Mouse (Mus musculus) splenic B cell, adult 2 months (primary cell): Measurements from ENCODE around the gene Grtp1.

ENCODE experiments used
- DNase-seq: peaks from one replicate; pipeline ENCODE4 v3.0.0-alpha.2; 2011; ENCODE audit warnings: low read depth, low spot score
- H3K27me3 ChIP-seq: 2 replicates; pipeline ENCODE4 v1.6.1; 2012; ENCODE audit warnings: mild to moderate bottlenecking, low read length, moderate library complexity, mixed read lengths; ENCODE audit not compliant: control insufficient read depth, poor library complexity, insufficient read depth, severe bottlenecking
- H3K36me3 ChIP-seq: 2 replicates; pipeline ENCODE4 v1.6.1; 2012; ENCODE audit warnings: mild to moderate bottlenecking, low read length, moderate library complexity, mixed read lengths; ENCODE audit not compliant: control insufficient read depth, poor library complexity, insufficient read depth, severe bottlenecking

The Grtp1 gene

GRCm38 (mm10) chr8:13190235-13190634 lies 10.2 kb downstream of the Grtp1 start:
- no peaks in the 10 kb centered on the region for H3K27me3 ChIP-seq
- DNase-seq: no peak
- H3K36me3 ChIP-seq: no peaks in the 10 kb centered on the region

GRCm38 (mm10) chr8:13188857-13189256 lies 11.6 kb downstream of the Grtp1 start:
- DNase-seq: no peak
- Histone ChIP-seq H3K27me3 (no peaks in the 10 kb centered on the region), H3K36me3 (no peaks in the 10 kb centered on the region)

- no peaks in the 10 kb centered on the region for H3K36me3 ChIP-seq
- DNase-seq: no peak
- no peaks in the 10 kb centered on the region for H3K27me3 ChIP-seq
Measured at GRCm38 (mm10) chr8:13188052-13188555, 12.3 kb downstream of the Grtp1 start.

GRCm38 (mm10) chr8:13187638-13188037 lies 12.8 kb downstream of the Grtp1 start:
- Histone ChIP-seq H3K36me3 (no peaks in the 10 kb centered on the region), H3K27me3 (no peaks in the 10 kb centered on the region)
- DNase-seq: no peak

GRCm38 (mm10) chr8:13187229-13187628 lies 13.2 kb downstream of the Grtp1 start:
- H3K36me3 ChIP-seq: no peaks in the 10 kb centered on the region
- no peaks in the 10 kb centered on the region for H3K27me3 ChIP-seq
- no peak for DNase-seq

- no peaks in the 10 kb centered on the region for H3K36me3 ChIP-seq
- no peaks in the 10 kb centered on the region for H3K27me3 ChIP-seq
- DNase-seq: no peak
Measured at GRCm38 (mm10) chr8:13186819-13187218, 13.6 kb downstream of the Grtp1 start.

GRCm38 (mm10) chr8:13181691-13181976 lies 18.8 kb downstream of the Grtp1 start:
- no peak for DNase-seq

GRCm38 (mm10) chr8:13180911-13181690 lies 19.3 kb downstream of the Grtp1 start:
- Histone ChIP-seq H3K36me3 (no peaks in the 10 kb centered on the region), H3K27me3 (no peaks in the 10 kb centered on the region)
- DNase-seq: no peak

More at GRCm38 (mm10) chr8:13181691-13181976, 18.8 kb downstream of the Grtp1 start:
- H3K36me3 ChIP-seq: no peaks in the 10 kb centered on the region
- H3K27me3 ChIP-seq: no peaks in the 10 kb centered on the region

GRCm38 (mm10) chr8:13180408-13180807 lies 20.0 kb downstream of the Grtp1 start:
- H3K27me3 ChIP-seq: no peaks in the 10 kb centered on the region
- no peaks in the 10 kb centered on the region for H3K36me3 ChIP-seq
- DNase-seq: no peak

GRCm38 (mm10) chr8:13179948-13180347 lies 20.5 kb downstream of the Grtp1 start:
- no peak for DNase-seq
- Histone ChIP-seq H3K27me3 (no peaks in the 10 kb centered on the region), H3K36me3 (no peaks in the 10 kb centered on the region)

- no peak for DNase-seq
- Histone ChIP-seq H3K36me3 (no peaks in the 10 kb centered on the region), H3K27me3 (no peaks in the 10 kb centered on the region)
Measured at GRCm38 (mm10) chr8:13179482-13179881, 20.9 kb downstream of the Grtp1 start.

- H3K27me3 ChIP-seq: no peaks in the 10 kb centered on the region
- DNase-seq: no peak
- H3K36me3 ChIP-seq: peaks cover 6% of the 10 kb centered on the region; the same call in 1 of the 2 replicates
Measured at GRCm38 (mm10) chr8:13178137-13178536, 22.3 kb downstream of the Grtp1 start.

GRCm38 (mm10) chr8:13177173-13177852 lies 23.1 kb downstream of the Grtp1 start:
- peaks cover 9% of the 10 kb centered on the region for H3K36me3 ChIP-seq
- DNase-seq: no peak

GRCm38 (mm10) chr8:13175650-13176049 lies 24.8 kb downstream of the Grtp1 start:
- no peak for DNase-seq
- Histone ChIP-seq H3K27me3 (no peaks in the 10 kb centered on the region), H3K36me3 (peaks cover 14% of the 10 kb centered on the region)

More at GRCm38 (mm10) chr8:13177173-13177852, 23.1 kb downstream of the Grtp1 start:
- no peaks in the 10 kb centered on the region for H3K27me3 ChIP-seq

- H3K36me3 ChIP-seq: peaks cover 14% of the 10 kb centered on the region
- H3K27me3 ChIP-seq: no peaks in the 10 kb centered on the region
- no peak for DNase-seq
Measured at GRCm38 (mm10) chr8:13174811-13175210, 25.6 kb downstream of the Grtp1 start.
